Mouse (Mus musculus): ENCODE results near the gene Ms4a13.
"Not testable (repeated sequence)": the region's sequence is repeated elsewhere in the genome, so short reads cannot be mapped to it uniquely, and the experiment has no call there.

Ms4a13 gene

DNA sequence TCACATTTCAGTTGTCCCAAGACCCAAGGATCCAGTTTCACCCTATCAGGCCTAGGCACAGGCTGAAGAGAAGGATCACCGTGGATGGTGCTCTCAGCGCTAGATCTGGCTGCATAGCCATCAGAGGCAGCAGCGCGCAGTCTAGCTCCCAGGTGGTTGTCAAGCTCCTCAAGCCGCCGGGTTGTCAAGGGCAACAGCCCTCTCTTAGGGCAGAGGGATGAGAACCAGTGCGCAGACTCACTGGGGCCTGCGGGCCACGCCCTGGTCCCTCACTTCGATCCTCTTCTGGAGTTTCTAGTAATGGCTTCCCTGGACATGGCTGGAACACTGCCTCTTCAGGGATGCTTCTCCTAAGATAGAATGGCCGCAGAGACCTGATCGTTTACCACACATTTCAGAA lies at the start of gene Ms4a13:
Gene Ms4a13, minus strand, starts transcription at position 192 of the 400 bp plus-strand sequence.
- DNase-seq (ENCODE audit: low spot score in 2 of 2), result no peak

- DNase-seq (ENCODE audit: low spot score in 2 of 2), result no peak
Measured at GRCm38 (mm10) chr19:11244230-11244629, 47.7 kb upstream of the Ms4a13 start.

DNA sequence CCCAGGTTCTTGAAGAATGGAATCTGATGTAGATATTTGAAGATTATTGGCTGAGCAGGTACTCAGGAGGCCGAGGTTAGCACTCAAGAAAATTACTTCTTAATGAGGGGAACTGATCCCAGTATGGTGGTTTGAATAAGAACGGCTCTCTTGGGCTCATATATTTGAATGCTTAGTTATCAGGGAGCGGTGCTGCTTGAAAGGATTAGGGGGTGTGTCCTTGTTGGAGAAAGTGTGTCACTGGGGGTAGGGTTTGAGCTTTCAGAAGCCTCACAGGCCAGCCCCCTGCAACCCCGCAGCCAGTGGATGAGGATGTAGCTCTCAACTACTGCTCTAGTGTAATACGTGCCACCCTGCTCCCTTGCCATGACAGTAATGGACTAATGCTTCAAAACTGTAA lies 46.0 kb upstream of the Ms4a13 start:
- no peak for DNase-seq (ENCODE audit: low spot score in 2 of 2)

- no peak for DNase-seq (ENCODE audit: low spot score in 2 of 2)
Measured at GRCm38 (mm10) chr19:11235820-11236219, 39.3 kb upstream of the Ms4a13 start.

- no peak for DNase-seq (ENCODE audit: low spot score in 2 of 2)
Measured at GRCm38 (mm10) chr19:11234921-11235735, 38.6 kb upstream of the Ms4a13 start.

DNA sequence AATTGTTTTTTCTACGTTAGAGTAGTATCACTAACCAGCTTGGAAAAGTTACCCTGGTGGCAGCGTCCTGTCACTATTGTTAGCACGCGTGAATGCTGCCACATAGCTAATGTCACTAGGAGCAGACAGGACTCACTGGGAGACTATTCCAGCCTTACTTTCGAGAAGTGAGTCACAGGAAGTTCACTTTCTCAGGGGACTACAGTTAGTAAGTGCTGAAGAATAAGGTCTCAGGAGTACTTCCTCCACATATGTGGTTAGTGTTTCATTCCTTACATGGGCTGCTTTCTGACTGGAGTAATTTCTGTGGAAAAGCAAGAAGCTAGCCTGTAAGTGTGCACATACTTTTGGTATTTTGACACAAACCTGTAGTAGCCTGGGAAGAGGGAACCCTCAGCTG lies 37.7 kb upstream of the Ms4a13 start:
- DNase-seq (ENCODE audit: low spot score in 2 of 2), result no peak

- no peak for DNase-seq (ENCODE audit: low spot score in 2 of 2)
Measured at GRCm38 (mm10) chr19:11232348-11232747, 35.8 kb upstream of the Ms4a13 start, which contains the start of gene Ms4a12. Ms4a12 (minus strand) TSS chr19:11232448.

- DNase-seq (ENCODE audit: low spot score in 2 of 2), result no peak
Measured at GRCm38 (mm10) chr19:11192552-11192951, 4.0 kb downstream of the Ms4a13 start.

GRCm38 (mm10) chr19:11184121-11184520 lies 12.4 kb downstream of the Ms4a13 start:
- no peak for DNase-seq (ENCODE audit: low spot score in 2 of 2)

DNA sequence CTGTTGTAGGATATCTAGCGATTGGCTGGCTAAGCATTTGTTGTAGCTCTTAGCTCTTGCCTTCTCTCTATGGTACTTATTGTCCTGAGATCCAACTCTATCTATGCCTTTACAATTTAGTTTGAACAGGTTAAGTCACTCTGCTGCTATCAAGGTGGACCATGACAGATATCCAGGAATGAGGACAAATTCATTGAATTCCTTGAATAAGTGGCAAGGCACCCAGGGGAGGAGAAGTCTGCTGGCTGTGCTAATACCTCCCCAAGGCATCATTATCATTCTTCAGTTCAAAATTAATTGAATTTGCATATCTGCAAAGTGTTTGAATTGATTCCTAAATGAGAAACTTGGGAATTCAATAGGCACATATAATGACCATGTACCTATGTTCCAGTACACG lies 19.1 kb downstream of the Ms4a13 start:
- no peak for DNase-seq (ENCODE audit: low spot score in 2 of 2)

DNA sequence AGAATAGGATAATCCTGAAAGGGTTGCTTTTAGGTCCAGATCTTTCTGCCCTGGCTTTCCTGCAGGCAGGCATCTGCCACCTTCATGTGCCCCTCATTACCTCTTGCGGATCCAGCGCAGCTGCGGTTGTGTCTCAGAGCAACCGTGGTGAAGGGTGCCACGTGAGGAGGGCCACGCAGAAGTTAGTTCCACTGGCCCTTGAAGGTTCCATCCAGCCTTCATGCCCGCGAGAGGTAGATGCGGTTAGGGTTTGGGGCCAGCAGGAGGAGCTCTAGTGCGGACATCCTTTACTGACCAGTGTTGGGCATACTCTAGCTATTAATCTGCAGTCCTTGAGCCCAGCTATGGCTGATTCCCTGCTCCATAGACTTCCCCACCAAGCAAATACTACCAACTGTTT lies 31.4 kb downstream of the Ms4a13 start, which contains the start of gene 1700025F22Rik:
Gene 1700025F22Rik, minus strand, starts transcription at position 149 of the 400 bp plus-strand sequence.
- no peak for DNase-seq (ENCODE audit: low spot score in 2 of 2)

DNA sequence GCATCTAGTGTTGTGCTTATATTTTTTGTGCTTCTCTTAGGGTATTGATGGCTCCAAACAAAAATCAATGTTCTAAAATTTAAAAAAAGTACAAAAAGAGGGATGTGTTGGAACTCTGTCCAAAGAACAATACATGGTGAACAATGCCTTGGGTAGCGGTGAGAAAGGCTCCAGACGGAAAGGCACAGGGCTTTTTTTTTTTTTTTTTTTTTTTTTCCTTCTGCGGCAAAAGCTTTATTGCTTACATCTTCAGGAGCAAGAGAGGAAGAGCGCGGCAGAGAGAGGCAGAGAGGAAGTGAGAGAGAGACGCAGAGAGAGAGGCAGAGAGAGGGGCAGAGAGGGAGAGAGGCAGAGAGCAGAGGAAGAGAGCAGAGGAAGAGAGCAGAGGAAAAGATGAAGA lies 38.6 kb downstream of the Ms4a13 start:
- DNase-seq (ENCODE audit: low spot score in 2 of 2), result not testable (repeated sequence)

DNA sequence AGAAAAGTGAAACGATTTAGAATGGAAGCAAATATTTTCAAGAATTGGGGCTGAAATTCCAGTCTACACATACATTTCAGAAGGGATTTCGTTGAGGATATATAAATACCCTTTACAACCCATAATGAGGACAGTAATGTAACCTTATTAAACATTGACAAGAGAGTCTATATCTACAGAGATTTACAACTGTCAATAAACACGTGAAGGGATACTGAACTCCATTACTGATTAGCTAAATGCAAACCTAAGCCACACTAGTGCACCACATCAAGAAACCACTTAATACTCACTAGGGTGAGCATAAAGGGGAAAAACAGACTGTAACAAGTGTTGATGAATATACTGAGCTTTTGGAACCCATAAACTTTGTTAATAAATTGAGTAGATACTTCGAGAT lies 61.2 kb downstream of the Ms4a13 start:
- DNase-seq (ENCODE audit: low spot score in 2 of 2), result no peak

GRCm38 (mm10) chr19:11134852-11135251 lies 61.7 kb downstream of the Ms4a13 start:
- DNase-seq (ENCODE audit: low spot score in 2 of 2), result no peak

GRCm38 (mm10) chr19:11130776-11131175 lies 65.8 kb downstream of the Ms4a13 start, which contains the start of gene 1700017D01Rik:
1700017D01Rik (minus strand) TSS chr19:11130876.
- DNase-seq (ENCODE audit: low spot score in 2 of 2), result not testable (repeated sequence)

- no peak for DNase-seq (ENCODE audit: low spot score in 2 of 2)
Measured at GRCm38 (mm10) chr19:11129702-11130101, 66.8 kb downstream of the Ms4a13 start.

DNA sequence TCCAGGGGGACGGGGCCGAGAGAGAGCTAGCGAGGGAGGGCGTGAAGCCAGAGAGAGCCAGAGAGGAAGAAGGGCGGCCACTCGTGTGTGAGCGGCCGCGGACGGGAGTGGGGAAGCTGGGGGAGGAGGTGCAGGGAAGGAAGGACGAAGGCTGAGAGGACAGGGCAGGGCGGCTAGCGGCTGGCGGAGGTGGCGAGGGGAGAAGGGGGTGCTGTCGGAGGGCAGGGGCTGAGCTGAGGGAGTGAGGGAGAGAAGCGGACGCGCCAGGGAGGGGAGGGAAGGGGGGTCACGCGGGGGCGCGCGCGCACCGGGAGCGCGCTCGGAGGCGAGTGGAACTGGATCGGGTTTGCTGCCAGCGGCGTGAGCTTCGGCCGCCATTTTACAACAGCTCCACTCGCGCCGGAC lies 75.5 kb downstream of the Ms4a13 start:
- DNase-seq (ENCODE audit: low spot score in 2 of 2), result not testable (repeated sequence)
